Comparison of ENCODE assay signal across 47 mouse cellular contexts in genomic region chr17:23627813-23628212, GRCm38 (mm10). TPM values are rescaled to one million over a fixed set of nuclear protein-coding genes. Genes with fewer than 3 reads are reported as not detected.
"Had no signal": no experiment of that assay in that cellular context is flagged by ENCODE, and none has a peak within 500 bp of the region (broad histone marks: within the 10 kb centered on the region; RNA-seq: fewer than 3 reads in every experiment).

No protein-coding gene starts in this region.

- DNase-seq: heart, postnatal 10 days; heart, postnatal 14 days; heart, postnatal 36 days; heart, postnatal 4 days; kidney, adult 11 months; kidney, adult 18-20 months; kidney, adult 2 months; kidney, adult 8-10 months; kidney, adult 9 months; kidney, postnatal 10 days; kidney, postnatal 14 days; kidney, postnatal 25 days; kidney, postnatal 36 days; kidney, postnatal 4 days; layer of hippocampus, adult 9-11 months; layer of hippocampus, postnatal 36 days had no signal

- H3K4me1 ChIP-seq: hindbrain, embryonic 13.5 days had no signal

- H3K9me3 ChIP-seq: heart, embryonic 13.5 days; heart, embryonic 15.5 days; hindbrain, embryonic 10.5 days; hindbrain, embryonic 12.5 days; hindbrain, embryonic 13.5 days; hindbrain, embryonic 15.5 days; intestine, embryonic 15.5 days; kidney, embryonic 15.5 days had no signal

- ATAC-seq: hindbrain, embryonic 16.5 days; hindbrain, postnatal 0 days; inflammation-experienced regulatory T-cells, adult 6 months; intestine, embryonic 15.5 days; intestine, embryonic 16.5 days; intestine, postnatal 0 days had no signal

- H3K4me2 ChIP-seq: heart, embryonic 11.5 days; heart, embryonic 13.5 days; heart, embryonic 15.5 days; hindbrain, embryonic 12.5 days; hindbrain, embryonic 13.5 days; hindbrain, embryonic 14.5 days; hindbrain, embryonic 15.5 days; intestine, embryonic 15.5 days; kidney, embryonic 15.5 days had no signal

- H3K36me3 ChIP-seq: heart, embryonic 13.5 days; heart, embryonic 15.5 days; hindbrain, embryonic 10.5 days; hindbrain, embryonic 12.5 days; hindbrain, embryonic 13.5 days; hindbrain, embryonic 15.5 days; intestine, embryonic 15.5 days; kidney, embryonic 15.5 days had no signal

- H3K9ac ChIP-seq: heart, embryonic 13.5 days; heart, embryonic 15.5 days; hindbrain, embryonic 12.5 days; hindbrain, embryonic 13.5 days; hindbrain, embryonic 14.5 days; hindbrain, embryonic 15.5 days; intestine, embryonic 15.5 days; kidney, embryonic 15.5 days had no signal

- H3K4me3 ChIP-seq: heart, embryonic 13.5 days; heart, embryonic 15.5 days; hindbrain, embryonic 10.5 days; hindbrain, embryonic 12.5 days; hindbrain, embryonic 13.5 days; hindbrain, embryonic 15.5 days; intestine, embryonic 15.5 days; kidney, embryonic 15.5 days; layer of hippocampus, adult 2 months; left cerebral cortex, adult 2 months had no signal

- H3K27ac ChIP-seq: heart, embryonic 13.5 days; heart, embryonic 15.5 days; hindbrain, embryonic 10.5 days; hindbrain, embryonic 12.5 days; hindbrain, embryonic 13.5 days; hindbrain, embryonic 14.5 days; hindbrain, embryonic 15.5 days; hindbrain, postnatal 0 days; intestine, embryonic 15.5 days; kidney, embryonic 15.5 days; kidney, postnatal 0 days; layer of hippocampus, adult 2 months; left cerebral cortex, adult 2 months had no signal

- H3K27me3 ChIP-seq: hindbrain, embryonic 13.5 days; hindbrain, embryonic 15.5 days; intestine, embryonic 15.5 days; kidney, embryonic 15.5 days had no signal

RNA-seq across cellular contexts. Expression of gene Zscan10, which starts 27.2 kb away (rescaled TPM):
- total RNA-seq: heart, postnatal 10 days; heart, postnatal 14 days; heart, postnatal 25 days; heart, postnatal 36 days; heart, postnatal 4 days; hematopoietic stem cell, adult 5-6 weeks; layer of hippocampus, adult 18-20 months; layer of hippocampus, adult 2 months; layer of hippocampus, postnatal 10 days; layer of hippocampus, postnatal 25 days; layer of hippocampus, postnatal 36 days; left cerebral cortex, adult 18-20 months; left cerebral cortex, adult 2 months; left cerebral cortex, adult 8-10 months had no signal
- polyA plus RNA-seq: heart, embryonic 11.5 days; heart, embryonic 13.5 days; heart, embryonic 14.5 days; heart, embryonic 15.5 days; heart, embryonic 16.5 days; heart, postnatal 0 days; intestine, embryonic 16.5 days; intestine, postnatal 0 days; kidney, adult 2 months; kidney, embryonic 15.5 days; kidney, embryonic 16.5 days; kidney, postnatal 0 days; large intestine, adult 2 months had no signal

RNA-seq across cellular contexts. Expression of gene Zfp13, which starts 28.5 kb away (rescaled TPM):
- total RNA-seq: hematopoietic stem cell, adult 5-6 weeks had no signal

RNA-seq across cellular contexts. Expression of gene Bicdl2, which starts 32.5 kb away (rescaled TPM):
- total RNA-seq: heart, postnatal 10 days; heart, postnatal 14 days; heart, postnatal 25 days; heart, postnatal 36 days; hematopoietic stem cell, adult 5-6 weeks; hindbrain, postnatal 0 days; layer of hippocampus, adult 18-20 months; layer of hippocampus, adult 2 months; layer of hippocampus, postnatal 10 days; layer of hippocampus, postnatal 14 days; layer of hippocampus, postnatal 25 days; layer of hippocampus, postnatal 36 days; left cerebral cortex, adult 18-20 months; left cerebral cortex, adult 2 months; left cerebral cortex, adult 8-10 months had no signal
- polyA plus RNA-seq: hindbrain, embryonic 15.5 days had no signal
